ENCODE assay signal across 8 mouse cellular contexts in genomic region chr9:103501861-103502364, GRCm38 (mm10). TPM values are rescaled to one million over a fixed set of nuclear protein-coding genes. Genes with fewer than 3 reads are reported as not detected.
DNase-seq lines count a peak whose midpoint lies in the region; ATAC-seq and TF ChIP-seq lines count a peak whose summit lies in the region.

No protein-coding gene starts in this region.

- intact Hi-C loops in left cerebral cortex, adult 2 months (cut with DNase I): loop anchor here (5.0 kb wide), 2 partner anchors 45 to 95 kb away; no protein-coding TSS in a partner anchor

- H3K4me3 ChIP-seq in heart, embryonic 16.5 days (ENCODE audit: low read length): no peak overlapping the region; the same call in 1 of the 2 replicates
- no peak overlapping the region for H3K4me3 ChIP-seq in left cerebral cortex, adult 2 months
- no peak overlapping the region for H3K4me3 ChIP-seq in neural tube, embryonic 12.5 days
- no peak overlapping the region for H3K4me3 ChIP-seq in lung, adult 2 months (replicated peaks; ENCODE audit: extremely low read depth, low read depth, low read length)

- no peaks in the 10 kb centered on the region for H3K27me3 ChIP-seq in heart, embryonic 16.5 days (ENCODE audit: control insufficient read depth, insufficient read depth, low read length)
- H3K27me3 ChIP-seq in neural tube, embryonic 12.5 days (replicated peaks): peaks cover 16% of the 10 kb centered on the region; the same call in 1 of the 2 replicates

- no peaks in the 10 kb centered on the region for H3K9me3 ChIP-seq in heart, embryonic 16.5 days (replicated peaks; ENCODE audit: control insufficient read depth, low read length)
- no peaks in the 10 kb centered on the region for H3K9me3 ChIP-seq in neural tube, embryonic 12.5 days

- no peak for TF ChIP-seq CTCF in left cerebral cortex, adult 2 months (IDR thresholded peaks at IDR 0.05)
- no peak for TF ChIP-seq CTCF in lung, adult 2 months (IDR thresholded peaks at IDR 0.05; ENCODE audit: insufficient read depth, low read length)

- no peaks in the 10 kb centered on the region for H3K36me3 ChIP-seq in heart, embryonic 16.5 days (ENCODE audit: control insufficient read depth, insufficient read depth)
- peaks cover 8% of the 10 kb centered on the region; the same call in 1 of the 2 replicates for H3K36me3 ChIP-seq in neural tube, embryonic 12.5 days

- peaks cover 15% of the 10 kb centered on the region for H3K4me1 ChIP-seq in heart, embryonic 16.5 days (ENCODE audit: control insufficient read depth, insufficient read depth, low read length)
- peaks cover 64% of the 10 kb centered on the region for H3K4me1 ChIP-seq in neural tube, embryonic 12.5 days
- H3K4me1 ChIP-seq in lung, adult 2 months (ENCODE audit: control insufficient read depth, insufficient read depth, low read length): no peaks in the 10 kb centered on the region

- H3K4me2 ChIP-seq in heart, embryonic 16.5 days (ENCODE audit: low read depth, low read length): peak overlapping the region; percentile 43
- H3K4me2 ChIP-seq in neural tube, embryonic 12.5 days (replicated peaks): peak overlapping the region; percentile 30

- WGBS in heart, embryonic 16.5 days: 10% methylated on average over 14 of the region's 14 CpGs
- 8% methylated on average over 14 of the region's 14 CpGs for WGBS in neural tube, embryonic 12.5 days
- WGBS in lung, adult 2 months: 24% methylated on average over 14 of the region's 14 CpGs

- 0 out of 2 replicates have a peak overlapping the region, but pooled peaks have one; percentile 31 for H3K27ac ChIP-seq in heart, embryonic 16.5 days (ENCODE audit: low read length)
- peak overlapping the region; percentile 40; the same call in 1 of the 2 replicates for H3K27ac ChIP-seq in left cerebral cortex, adult 2 months
- no peak overlapping the region for H3K27ac ChIP-seq in neural tube, embryonic 12.5 days

- H3K9ac ChIP-seq in heart, embryonic 16.5 days (ENCODE audit: low read length): peak overlapping the region; percentile 33; the same call in 1 of the 2 replicates
- H3K9ac ChIP-seq in neural tube, embryonic 12.5 days: no peak overlapping the region

- TF ChIP-seq POLR2A in lung, adult 2 months (IDR thresholded peaks at IDR 0.05; ENCODE audit: borderline replicate concordance, extremely low read depth, low read depth, low read length): no peak

- ATAC-seq in heart, embryonic 16.5 days (replicated peaks; ENCODE audit: extremely low read depth, insufficient read depth, low FRiP score): peak; percentile 49; the same call in 1 of the 2 replicates
- ATAC-seq in neural tube, embryonic 12.5 days (ENCODE audit: low FRiP score, low read depth): peak; percentile 73
- no peak for ATAC-seq in megakaryocyte-erythroid progenitor cell, adult 5-6 weeks (replicated peaks; ENCODE audit: low FRiP score, low TSS enrichment, poor library complexity, severe bottlenecking)
- no peak for ATAC-seq in inflammation-experienced regulatory T-cells, adult 6 months

- DNase-seq in heart, adult 18-20 months: no peak
- DNase-seq in frontal cortex, postnatal 25 days (ENCODE audit: low spot score in 2 of 2): peak; percentile 36 to 57
- peak; percentile 59 to 60 for DNase-seq in left cerebral cortex, adult 2 months (ENCODE audit: extremely low spot score in 1 of 2, low spot score in 2 of 2)
- DNase-seq in lung, adult 2 months: no peak

RNA-seq across cellular contexts. Expression of gene Bfsp2, which starts 21.7 kb away (rescaled TPM):
- 0.76 and 1.1 TPM in 2 replicates for polyA plus RNA-seq in heart, embryonic 16.5 days (2015; fragmentation: Nextera tagmentation; extraction: Ambion mirVana)
- 1 to 10 TPM in 1 of 2 experiments, under 1 TPM in 1; 0.84 to 1.2 TPM for total RNA-seq in heart, adult 18-20 months (2021)
- total RNA-seq in left cerebral cortex, adult 2 months (2021): 1 to 10 TPM; 2.6 to 3.7 TPM
- 0.62 and 0.83 TPM in 2 replicates for polyA plus RNA-seq in neural tube, embryonic 12.5 days (2016; fragmentation: Nextera tagmentation; extraction: Ambion mirVana)
- total RNA-seq in megakaryocyte-erythroid progenitor cell, adult 5-6 weeks (2014; fragmentation: Nextera tagmentation): 1.2 and 22.3 TPM in 2 replicates
- total RNA-seq in megakaryocyte-erythroid progenitor cell, adult 5-6 weeks (2017): 1.2 and 3.9 TPM in 2 replicates
- polyA plus RNA-seq in lung, adult 2 months (2012; rRNA removed): 0.23 and 0.33 TPM in 2 replicates
- polyA plus RNA-seq in inflammation-experienced regulatory T-cells, adult 6 months (2017; shearing (Covaris generic)): under 1 TPM in 1 of 3 experiments, not detected in 2; 0.88 TPM

Comparison
In these comparisons a context has a peak if more than half of its experiments do, and no peak if none do; other contexts are left out.
1. ATAC-seq: peak in heart, embryonic 16.5 days (single experiment) and neural tube, embryonic 12.5 days (single experiment); none in megakaryocyte-erythroid progenitor cell, adult 5-6 weeks (single experiment) and inflammation-experienced regulatory T-cells, adult 6 months (single experiment).
2. DNase-seq: peak in frontal cortex, postnatal 25 days (2 of 2) and left cerebral cortex, adult 2 months (2 of 2); none in heart, adult 18-20 months (0 of 2) and lung, adult 2 months (single experiment).